Mouse (Mus musculus) Muller cell, postnatal 12 days (primary cell): Measurements from ENCODE around the gene Mindy4.

Experiments used
- DNase-seq: peaks from one replicate; pipeline ENCODE4 v3.0.0-alpha.2; 2015; ENCODE audit errors: inconsistent ontology term

Gene Mindy4

DNA sequence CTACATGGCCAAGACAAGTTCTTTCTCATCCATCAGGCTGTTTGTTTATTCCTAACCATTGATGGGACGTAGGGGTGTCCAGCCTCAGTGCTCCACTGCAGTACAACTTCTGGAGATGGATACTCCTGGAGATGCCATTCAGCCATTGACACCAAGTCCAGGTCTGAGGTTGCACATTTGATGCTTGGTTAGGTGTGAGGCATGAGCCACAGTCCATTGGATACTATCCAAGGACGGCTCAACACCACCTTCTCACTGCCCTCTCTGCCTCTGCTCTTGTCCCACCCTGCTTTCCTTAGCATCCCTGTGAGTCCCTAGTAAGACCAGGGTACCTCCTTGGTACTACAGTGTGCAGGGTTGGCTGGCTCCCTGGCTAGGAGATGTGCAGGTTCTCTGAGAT lies 96.7 kb downstream of the Mindy4 start:
- no peak for DNase-seq

DNA sequence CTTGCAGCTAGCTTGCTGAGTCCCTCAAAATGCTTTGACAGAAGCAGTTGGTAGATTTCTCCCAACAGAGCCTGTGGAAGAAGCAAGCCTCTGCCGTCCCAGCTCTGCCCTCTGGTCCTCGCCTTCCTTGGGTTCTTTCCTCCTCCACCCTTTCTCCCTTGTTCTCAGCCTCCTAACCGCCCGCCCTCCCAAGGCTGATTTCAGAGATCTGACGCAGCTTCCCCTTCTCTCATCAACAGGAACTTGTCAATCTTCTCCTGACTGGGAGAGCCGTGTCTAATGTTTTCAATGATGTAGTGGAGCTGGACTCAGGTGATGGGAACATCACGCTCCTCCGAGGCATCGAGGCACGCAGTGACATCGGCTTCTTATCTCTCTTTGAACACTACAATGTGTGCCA lies 97.5 kb downstream of the Mindy4 start:
- DNase-seq = no peak

DNA sequence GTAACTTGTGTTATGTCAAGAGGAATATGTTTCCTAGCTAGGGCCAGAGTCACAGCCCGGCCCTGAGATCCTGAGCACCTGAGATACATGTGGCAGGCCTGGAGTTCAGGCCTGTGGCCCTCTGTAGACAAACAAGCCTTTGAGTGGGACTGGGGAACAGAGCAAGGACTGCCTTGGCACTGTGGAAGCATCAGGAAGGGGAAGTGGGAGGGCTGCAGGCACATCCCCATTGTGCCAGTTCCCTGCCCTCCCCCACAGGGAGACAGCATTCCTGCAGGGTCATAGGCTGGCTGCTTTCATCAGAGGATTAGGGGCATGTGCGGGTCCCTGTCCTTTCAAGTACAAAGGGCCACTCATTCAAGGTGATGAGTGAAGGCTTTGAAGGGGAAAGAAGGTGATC lies 107.0 kb downstream of the Mindy4 start:
- DNase-seq = peak; percentile 21

DNA sequence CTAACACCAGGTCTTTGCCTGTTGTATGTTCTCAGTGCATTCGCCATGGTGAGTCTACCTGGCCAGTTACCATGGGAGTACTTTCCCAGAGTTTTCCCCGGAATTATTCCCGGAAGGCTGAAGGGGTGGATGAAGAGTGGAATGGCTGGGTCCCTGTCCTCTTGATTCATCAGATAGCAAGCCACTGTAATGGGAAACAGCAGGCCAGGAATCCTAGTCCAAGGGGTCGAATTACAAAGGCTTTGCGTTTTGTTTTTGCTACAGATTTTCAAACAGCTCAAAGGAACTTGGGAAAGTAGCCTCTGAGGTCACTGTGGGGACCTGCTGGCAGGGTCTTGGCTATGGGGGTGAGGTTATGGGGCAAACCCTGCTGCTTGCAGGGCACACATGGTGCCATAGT lies 108.8 kb downstream of the Mindy4 start:
- DNase-seq = no peak

DNA sequence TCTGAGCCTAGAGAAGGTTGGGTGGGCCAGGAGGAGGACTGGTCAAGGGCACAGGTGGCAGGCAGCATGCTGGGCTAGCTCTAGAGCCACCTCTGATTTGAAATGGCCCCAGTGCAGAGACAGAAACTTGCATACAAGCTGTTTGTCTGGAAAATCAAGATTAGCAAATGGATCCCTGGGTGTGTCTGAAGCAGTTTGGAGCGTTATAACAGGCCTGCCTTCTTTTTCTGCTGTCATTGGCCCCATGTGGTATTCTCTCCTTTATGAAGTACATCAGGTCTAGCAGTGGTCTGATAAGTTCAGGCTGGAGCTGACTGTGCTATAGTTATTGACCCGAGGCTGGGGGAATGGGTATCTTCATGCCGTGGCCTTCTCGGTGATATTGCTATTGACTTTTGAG lies 110.7 kb downstream of the Mindy4 start:
- no peak for DNase-seq

DNA sequence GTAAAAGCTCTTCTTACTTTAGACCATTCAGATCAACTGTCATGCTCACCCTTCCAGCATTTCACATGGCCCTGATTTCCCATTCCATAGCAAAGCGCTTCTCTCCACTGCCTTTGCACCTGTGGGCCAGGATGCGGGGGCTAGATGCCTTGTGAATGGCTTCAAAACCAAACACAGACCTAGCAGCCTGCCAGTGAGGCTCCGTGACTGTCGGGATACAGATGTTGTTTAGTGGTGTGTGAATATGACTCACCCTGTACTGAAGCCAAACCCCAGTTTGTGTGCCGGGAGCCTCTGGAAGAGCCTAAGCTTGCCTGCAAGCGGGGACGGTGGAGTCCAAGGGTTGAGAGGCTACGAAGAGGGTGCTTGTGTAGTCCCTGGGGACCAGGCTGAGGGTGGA lies 111.4 kb downstream of the Mindy4 start:
- peak; percentile 19 for DNase-seq

DNA sequence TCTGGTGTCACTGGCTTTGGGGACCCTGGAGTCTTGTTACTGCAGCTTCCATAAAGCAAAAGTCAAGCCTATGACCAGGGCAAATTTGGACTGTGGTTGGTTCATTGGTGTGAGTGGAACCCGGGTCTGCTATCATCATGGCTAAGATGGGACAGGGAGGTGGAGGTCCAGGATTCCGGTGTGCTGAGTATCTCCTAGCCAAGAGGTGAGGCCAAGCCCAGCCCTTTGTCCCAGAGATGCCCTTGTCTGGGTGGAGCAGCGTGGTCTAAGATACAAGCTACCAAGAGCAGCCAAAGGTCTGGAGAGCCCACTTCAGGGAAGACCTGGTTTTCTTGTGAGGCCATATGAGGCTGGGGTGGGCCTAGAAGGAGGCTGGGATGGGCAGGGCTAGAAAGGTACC lies 115.4 kb downstream of the Mindy4 start:
- no peak for DNase-seq

DNA sequence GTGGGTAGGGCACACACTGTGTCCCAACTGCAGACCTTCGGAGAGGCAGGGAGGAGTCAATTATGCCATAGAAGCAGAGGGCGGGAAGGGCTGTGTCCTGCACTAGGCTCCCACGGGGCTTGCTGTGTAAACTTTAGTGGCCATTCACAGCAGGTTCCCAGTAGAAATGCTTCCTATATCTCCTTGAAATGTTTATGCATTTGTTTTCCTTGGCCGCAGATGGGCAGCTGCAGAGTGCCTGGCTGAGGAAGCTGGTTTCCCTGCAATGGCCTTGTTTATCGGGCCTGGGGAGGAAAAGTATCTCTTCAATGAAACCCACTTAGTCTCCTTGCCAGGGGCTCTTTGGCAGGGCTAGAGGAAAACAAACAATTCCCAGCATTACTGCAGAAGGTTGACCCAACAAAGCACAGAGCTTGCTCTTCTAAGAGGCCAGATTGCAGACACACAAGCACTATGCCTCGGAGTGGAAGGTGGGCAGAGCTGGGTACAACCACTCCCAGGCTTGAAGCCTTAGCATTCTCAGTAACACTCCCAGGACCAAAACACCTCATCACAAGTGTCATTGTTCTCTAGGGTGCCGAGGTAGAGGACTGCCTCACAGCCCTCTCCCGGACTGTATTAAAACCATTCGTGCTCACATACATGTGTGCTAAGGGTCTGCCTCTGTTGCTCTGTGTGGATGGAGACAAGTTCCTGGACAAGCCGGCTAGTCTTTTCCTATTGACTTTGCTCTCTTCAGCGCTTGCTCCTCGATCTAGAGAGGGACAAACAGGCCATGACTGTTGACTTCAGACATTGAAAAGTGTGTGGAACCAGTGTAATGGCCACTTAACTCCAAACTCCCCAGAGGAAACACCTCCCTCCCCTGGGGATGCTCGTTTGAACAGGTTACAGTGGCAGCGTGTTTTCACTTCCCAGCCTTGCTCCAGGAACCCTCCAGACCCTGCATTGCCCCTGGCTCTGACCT lies 116.7 kb downstream of the Mindy4 start:
- no peak for DNase-seq

DNA sequence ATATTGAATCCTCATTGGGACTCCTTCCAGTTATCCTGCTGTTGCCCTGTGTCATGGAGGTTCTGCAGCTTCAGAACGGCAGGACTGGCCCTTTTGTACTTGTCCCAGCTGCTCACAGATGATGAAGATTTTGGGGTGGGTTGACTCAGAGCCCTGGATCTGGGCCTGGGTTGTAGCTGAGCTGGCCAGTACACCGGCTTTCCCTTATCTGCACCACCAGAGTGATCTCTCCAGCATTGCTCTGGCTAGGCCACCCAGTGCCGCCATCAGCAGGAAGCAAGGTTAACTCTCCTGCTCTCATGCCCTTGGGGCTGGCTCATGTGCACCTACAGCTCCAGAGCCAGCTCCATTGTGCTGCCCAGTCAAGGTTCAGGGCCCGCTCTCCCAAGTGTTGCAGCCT lies 117.7 kb downstream of the Mindy4 start:
- peak; percentile 88 for DNase-seq

DNA sequence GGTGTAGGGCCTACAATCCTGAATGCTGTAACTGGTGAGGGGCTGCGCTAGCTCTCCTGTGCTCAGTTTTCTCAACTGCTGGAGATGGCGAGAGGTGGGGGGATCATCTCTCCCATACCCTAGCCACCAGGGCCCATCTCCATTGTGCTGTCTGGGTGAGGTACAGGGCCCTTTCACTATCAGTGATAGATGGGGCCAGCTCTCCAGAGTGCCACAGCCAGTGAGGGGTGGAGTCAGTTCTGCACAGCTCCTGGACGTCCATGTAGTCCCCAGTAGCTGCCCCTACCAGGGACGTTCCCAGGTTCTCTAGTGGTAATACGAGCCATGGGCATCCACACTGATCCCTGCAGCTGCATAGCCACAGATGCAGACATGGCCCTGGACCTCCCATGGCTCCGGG lies 118.3 kb downstream of the Mindy4 start:
- no peak for DNase-seq

DNA sequence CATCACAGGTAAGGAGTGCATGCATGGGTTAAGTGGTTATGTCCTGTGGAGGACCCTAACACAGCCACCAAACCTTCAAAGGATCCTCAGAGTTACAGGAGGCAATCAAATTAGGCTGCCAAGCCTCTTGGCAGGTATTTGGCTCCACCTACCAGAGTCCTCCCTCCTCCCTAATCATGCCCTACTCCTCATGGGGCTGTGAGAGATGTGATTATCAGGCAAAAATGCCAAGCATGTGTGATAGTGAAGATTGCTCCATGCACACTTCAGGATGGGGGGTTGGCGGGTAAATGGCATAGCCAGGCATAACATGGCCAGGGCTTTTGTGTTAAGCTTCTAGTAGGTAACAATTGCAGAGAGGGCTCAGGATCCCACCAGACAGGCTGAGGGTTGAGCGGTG lies 119.8 kb downstream of the Mindy4 start:
- no peak for DNase-seq

DNA sequence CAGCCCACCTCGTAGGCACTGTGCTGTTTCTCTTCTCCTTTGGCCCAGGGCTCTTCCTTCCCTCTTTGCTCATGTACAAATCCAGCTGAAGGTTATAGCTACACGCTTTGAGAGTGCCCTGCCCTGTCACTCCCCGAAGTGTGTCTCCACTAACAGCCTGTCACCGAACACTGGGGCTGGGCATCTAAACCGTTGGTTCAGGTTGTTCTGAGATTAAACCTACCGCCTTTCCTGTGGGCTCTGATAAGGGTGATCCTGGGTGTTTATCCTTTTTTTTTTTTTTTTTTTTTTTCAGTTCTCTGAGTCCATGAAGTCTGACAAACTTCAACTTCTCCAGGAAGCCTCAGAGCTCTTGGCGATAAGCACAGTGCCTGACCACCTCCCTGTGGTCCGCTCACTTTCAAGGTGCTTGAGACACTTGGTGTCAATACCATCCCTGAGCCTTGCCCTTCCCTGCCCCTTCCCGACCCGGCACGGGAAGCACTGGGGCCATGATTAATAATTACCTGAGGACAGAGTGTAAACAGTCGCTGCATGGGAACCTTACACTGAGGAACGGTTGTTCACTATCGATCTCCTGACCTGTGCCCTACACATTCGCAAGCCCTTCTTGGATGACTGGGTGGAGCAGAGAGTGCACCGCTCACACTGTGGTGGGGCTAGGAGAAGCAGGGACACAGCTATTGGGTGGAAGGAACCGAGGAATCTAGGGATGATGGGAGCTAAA lies 120.9 kb downstream of the Mindy4 start:
- DNase-seq = no peak

DNA sequence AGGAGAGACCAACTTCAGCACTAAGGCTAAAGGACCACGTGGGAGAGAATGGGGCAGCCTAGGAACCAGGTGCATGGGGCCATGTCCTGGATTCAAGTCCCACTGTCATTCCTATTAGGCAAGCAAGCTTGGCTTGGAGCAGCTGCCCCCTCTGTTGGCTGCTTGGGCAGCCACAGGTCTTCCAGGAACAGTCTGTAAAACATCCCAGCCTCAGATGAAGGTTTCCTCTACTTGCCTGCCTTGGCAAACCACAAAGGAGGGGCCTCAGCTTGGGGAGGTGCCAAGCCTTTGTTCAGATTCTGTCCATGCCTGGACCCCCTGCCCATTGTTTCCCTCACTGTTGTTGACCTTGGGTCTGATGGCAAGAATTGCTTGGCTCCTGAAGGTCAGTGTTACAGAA lies 121.6 kb downstream of the Mindy4 start:
- DNase-seq = no peak

DNA sequence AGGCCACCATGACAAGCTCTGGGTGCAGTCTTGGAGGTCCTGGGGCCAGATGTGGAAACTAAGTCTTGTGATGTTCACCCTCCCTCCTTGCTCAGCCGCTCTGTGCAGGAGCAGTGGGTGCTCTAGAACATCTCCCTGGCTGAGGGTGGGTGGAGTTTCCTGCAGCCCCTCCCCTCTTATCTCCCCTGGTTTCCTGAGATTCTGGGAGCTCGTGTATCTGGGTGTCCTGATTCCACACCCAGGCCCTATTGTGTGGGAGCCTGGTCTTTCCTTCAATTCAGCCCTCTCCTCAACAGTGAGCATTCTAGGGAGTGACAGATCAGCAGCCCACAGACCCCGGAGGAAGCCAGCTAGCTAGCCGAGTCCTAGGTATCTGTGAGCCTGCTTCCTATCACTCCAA lies 123.1 kb downstream of the Mindy4 start:
- DNase-seq = no peak

DNA sequence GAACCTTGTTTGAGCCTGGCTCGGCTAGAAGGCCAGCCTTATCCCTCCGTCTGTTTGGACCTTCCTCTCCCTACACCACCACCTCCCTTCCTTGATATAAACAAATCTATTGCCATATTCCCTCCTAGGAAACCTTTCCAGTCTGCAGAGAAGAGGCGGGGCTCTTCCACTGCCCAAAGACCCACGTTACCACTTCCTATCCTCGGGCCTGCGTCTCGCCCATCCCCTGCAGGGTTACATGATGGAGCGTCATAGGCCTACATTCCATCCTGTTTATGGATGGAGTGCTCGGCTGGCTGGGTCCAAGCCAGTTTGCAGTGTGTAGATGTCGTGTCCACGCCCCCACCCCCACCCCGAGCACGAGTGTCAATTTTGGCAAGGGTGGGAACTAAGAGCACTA lies 124.1 kb downstream of the Mindy4 start:
- DNase-seq = no peak

DNA sequence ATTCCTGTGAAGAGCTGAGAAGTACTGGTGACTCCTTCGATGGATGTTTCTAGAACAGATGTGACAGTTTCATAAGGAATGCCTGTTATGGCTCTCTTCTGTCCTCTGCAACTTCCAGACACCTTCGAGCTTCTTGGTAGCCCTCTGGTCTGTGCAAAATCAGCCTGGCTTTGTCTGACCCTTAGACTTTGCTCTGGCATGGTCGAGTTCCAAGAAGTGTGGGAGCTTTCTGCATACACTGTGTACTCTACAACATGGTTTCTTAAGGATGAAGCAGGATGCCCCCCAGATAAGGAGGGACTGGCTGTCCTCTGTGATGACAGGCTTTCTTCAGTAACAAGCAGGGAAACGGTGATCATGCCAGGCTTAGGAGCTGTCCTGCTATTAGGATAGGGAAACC lies 125.0 kb downstream of the Mindy4 start:
- DNase-seq = no peak

DNA sequence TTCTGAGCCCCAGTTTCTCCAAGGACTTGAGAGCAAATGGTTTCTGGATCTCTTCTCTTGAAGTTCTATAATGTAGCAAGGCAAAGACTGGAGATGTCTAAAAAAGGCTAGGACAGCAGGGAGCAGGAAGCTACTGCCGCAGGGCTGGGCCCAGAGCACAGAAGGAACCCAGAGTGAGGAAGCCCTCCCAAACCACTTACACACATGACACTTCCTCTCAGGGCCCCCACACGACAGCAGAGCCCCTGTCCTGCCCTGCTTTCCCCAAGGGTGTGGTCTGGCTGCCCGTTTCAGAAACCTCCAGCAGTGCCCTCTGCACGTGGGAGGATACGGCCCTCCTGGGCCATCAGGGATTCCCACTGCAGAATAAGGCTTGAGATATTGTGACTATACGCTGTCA lies 128.1 kb downstream of the Mindy4 start:
- no peak for DNase-seq

DNA sequence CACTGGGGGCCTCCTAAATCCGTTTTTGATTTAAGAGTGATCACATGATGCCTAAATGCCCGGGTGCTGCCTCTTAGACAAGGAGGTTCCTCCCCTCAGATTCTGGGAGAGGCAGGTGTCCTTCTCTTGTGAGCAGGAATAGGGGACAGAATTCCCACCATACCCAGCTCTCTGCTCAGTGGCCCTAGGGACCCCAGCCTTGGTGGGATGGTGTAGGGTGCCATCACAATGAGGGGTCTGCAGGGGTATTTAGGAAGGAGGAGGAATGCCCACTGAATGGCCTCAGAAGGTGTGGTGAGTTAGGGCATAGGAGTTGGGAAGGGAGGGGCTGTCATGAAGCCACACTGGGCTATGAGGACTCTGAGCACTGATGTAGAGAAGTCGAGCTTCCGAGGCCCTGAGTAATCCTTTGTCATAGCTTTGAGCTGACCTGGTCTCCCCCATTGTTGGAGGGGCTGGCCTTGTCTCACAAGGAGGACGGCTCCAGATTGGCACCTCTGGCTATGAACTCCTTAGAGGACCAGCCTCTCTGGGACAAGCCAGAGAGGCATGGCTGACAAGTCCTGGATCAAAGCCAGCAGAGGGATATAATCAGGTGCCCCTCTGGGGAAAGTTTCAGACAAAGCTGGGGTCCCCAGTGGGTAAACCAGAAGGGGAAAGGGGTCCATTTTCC lies 129.1 kb downstream of the Mindy4 start:
- DNase-seq = no peak

DNA sequence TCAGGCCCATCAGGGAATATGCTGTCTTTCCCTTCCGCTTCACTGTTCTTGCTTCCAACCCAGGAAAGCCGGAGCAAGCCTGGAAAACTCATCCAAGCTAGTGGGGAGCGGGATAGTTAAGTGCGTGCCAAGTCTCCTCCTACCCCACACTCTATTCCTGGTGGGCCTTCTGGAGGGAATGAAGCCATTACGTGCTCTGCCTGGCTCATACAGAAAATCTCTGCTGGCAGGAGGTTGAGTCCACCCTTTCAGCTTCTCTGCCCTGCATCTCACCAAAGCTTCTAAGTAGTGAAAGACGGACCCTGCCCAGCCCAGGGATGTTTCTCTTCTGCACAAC lies 129.6 kb downstream of the Mindy4 start:
- DNase-seq = no peak

DNA sequence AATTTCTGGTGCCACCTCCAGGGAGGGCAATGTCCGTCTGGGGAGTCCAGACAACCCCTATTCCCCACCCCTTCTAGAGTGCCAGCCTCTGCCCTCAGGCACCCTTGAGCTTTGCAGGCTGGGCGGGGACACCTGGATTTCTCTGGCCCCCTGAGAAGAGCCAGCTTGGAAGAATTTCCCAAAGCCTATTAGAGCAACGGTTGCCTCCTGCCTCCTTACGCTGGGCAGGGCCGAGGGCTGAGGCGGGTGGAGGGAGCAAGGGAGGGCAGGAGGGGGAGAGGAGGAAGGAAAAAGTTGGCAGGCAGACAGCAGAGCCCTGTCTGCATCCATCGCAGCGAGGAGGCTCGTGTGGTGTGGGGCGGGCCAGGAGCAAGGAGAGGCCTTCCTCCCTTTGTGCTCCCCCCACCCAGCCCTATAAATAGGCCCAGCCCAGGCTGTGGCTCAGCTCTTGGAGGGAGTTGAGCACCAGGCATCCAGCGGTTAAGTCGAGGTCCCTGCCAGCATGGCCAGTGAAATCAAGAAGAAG lies 132.9 kb downstream of the Mindy4 start, which contains the start of gene Aqp1:
Gene Aqp1, plus strand, starts transcription at position 444 of the 526 bp plus-strand sequence.
- DNase-seq = peak; percentile 68

DNA sequence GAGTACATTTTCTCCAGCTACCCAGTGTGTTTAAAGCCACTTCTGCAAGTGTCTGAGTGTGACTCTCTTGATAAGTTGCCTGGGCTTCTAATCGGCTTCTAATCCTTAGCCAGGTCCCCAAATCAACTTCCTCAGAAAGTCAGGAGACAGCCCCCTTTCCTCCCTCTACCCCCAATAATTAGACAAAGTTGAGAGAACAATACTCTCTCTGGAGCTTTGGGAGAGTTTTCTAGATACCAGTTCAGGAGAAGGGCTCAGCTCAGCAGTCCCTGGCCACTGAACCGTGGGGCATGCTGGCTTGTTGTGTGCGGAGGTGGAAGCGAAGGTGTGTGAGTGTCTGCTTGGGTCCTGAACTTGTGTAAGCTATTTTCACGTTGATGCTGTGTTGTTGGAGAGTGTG lies 134.1 kb downstream of the Mindy4 start:
- no peak for DNase-seq

DNA sequence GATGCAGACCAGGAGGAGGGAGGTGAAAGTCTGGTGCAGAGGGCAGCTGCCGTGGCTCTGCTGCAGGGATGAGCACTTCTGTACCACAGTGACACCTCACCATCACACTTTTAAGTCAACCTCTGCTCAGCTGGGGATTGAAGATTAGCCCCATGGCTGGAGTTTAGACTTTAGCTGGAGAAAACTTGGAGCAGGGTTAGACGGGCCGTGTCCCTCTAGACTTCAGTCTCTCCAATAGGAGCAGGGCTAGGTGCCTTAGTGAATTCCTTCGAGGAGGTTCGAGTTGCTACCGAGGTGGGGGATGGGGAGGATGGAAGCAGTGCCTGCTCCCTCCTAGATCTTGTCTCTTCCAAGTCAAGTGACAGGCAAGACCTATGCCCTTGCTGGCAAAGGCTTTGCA lies 134.9 kb downstream of the Mindy4 start:
- no peak for DNase-seq
